Mouse (Mus musculus) urinary bladder, adult 18-20 months (tissue): ENCODE results near the gene St3gal5.

Experiments used
- DNase-seq, 2 experiments: peaks; one replicate each; pipeline ENCODE4 v3.0.0; 2022; ENCODE audit warnings: low spot score in 2 of 2, mixed read lengths in 2 of 2

Gene St3gal5

DNA sequence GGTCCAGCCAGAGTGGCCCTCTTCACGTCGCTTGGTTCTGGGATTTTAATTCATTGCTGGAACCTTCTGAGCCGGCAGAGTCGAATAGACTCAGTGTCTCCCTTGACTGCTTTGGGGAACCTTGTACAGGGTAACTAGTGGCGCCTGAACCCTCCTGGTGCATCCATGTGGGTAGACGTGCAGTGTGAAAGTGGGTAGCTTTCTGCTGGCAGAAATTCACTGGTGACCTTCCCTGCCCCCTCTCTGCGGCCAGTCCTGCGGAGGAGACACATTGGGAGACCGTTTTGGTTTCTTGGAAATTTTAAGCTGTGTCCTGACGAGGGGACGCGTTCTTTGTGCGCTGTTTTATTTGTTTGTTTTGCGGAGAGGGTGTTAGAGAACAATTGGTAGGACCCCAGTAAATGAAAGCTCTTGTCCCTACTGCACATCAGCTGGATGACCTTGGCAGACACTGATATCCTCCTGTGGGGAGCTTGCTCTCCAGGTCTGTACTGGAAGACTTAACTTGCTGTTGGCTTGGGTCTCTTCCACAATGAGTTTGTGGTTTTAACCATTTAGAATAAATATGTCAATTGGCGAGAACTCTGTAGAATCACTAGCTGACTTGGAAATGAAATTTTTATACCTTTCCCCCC is 746 bp downstream of the St3gal5 start:
- DNase-seq = no peak

DNA sequence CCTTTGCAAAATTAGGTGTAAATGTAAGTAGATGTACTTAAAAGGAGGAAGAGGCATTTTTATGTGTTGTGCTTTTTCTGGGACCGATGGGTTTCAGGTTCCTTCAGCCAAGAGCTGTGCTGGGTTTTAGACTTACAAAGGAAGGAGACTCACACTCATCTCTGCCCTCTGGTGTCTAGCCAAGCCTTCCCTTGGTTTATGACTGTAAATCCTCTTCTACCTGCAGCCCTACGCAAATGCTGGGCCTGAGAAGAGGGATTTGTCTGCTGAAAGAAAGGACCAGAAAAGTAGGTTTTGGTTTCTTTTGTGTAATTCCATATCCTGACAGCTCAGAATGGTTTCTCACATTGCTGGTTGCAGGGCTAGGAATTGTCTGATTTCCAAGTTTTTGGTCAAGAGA is 1.3 kb downstream of the St3gal5 start:
- DNase-seq = no peak

DNA sequence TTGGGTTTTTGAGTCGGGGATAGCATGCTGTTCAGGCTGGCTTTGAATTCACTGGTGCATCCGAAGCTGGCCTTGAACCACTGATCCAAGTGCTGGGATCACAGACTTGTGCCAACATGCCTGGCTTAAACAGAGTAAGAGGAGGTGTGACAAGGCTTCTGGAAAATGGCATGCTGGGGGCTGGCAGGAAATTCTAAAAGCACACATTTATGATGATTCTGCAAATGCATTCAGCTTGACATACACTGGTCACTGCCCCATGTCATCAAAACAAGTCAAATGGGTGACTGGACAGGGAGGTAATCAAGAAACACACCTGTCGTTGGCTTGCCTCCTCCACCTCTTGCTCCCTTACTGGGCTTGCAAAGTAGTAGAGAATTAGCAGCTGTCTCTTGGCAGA is 1.9 kb downstream of the St3gal5 start:
- no peak for DNase-seq

DNA sequence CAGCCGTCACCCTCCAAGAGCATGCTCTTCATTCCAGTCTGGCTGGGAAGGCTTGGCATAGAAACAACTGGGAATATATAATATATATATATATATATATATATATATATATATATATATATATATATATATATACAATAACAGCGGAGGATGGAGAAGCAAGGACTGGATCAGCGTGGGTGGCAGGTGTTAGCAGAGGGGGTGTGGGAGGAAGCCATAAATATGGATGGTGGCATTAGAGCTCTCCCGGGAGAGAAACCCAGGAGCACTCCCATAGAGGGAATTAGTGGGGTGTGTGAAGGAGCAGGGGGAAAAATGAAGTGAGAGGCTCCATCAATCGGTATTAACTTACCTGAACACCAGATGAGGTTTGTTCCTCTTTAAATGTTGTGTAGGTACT is 2.8 kb downstream of the St3gal5 start:
- DNase-seq = no peak

DNA sequence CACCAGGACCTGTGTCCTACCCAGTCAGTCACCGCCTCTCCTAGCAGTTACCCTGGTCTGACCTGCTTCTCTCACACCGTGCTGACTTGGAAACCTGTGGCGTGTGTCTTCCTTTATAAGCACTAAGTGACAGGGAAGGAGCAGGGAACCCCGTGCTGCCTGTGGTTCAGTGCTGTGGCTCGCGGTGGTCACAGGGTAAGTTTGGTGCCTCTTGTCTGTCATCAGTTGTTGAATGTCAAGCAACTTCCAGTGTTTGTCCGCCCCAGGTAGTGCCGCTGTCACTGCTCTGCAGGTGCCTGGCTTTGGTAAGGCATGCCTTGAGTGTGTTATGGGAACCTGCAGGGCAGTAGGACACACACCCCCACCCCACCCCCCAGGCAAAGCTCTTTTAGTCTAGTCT is 3.5 kb downstream of the St3gal5 start:
- peak in 1 of 2 experiments; percentile 14 for DNase-seq

DNA sequence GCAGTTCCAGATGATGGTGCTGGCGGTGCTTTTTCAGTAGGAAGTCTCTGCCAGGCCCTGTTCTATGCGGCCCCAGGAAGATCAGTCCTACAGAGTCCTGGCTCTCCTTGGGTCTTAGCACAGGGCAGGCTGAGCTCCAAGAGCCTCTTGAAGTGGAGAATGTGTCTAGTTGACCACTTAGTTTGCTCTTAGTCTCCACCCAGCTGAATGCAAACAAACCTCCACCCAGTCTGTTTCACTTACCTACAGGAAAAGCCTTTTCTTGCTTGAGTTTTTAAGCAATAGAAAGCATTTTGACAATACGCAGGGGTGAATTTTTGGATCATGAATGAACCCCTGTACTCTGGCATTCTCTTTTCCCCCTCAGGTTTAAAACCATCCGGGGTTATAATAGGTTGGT is 4.0 kb downstream of the St3gal5 start:
- no peak for DNase-seq

DNA sequence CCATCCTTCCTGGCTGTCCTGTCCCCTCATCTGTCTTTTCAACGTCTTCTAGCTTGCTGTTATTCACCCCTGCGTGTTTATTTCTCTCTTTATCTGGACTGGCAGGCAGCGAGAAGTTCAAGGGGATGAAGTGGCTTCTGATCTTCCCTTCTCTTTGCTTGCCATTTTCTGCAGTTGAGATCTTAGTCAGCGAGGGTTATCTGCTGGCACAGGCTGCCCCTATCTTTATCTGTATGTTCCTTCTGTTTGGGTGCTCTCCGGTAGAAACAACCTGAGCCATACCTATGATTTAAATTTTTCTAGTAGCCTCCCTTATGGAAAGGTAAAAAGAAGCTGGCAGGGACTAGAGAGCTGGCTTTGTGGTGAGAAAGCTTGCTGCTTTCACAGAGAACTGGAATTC is 4.7 kb downstream of the St3gal5 start:
- DNase-seq = no peak

DNA sequence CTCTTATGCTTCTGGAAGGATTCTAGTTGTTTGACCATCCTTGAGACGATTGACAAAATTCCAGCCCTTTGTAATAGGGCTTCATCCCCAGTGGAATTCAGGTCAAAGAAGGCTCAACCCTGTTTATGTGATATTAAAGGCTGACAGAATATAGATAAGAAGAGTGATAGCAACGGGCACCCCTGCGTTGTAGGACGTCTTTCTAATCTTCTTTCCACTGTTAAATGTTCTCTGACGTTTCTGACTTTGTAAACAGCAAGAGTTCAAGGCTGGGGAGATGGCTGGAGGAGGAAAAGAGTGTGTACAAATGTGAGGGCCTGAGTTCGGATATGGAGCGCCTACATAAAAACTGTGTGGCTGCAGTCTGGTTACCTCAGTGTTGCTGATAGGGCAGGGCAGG is 7.1 kb downstream of the St3gal5 start:
- no peak for DNase-seq

DNA sequence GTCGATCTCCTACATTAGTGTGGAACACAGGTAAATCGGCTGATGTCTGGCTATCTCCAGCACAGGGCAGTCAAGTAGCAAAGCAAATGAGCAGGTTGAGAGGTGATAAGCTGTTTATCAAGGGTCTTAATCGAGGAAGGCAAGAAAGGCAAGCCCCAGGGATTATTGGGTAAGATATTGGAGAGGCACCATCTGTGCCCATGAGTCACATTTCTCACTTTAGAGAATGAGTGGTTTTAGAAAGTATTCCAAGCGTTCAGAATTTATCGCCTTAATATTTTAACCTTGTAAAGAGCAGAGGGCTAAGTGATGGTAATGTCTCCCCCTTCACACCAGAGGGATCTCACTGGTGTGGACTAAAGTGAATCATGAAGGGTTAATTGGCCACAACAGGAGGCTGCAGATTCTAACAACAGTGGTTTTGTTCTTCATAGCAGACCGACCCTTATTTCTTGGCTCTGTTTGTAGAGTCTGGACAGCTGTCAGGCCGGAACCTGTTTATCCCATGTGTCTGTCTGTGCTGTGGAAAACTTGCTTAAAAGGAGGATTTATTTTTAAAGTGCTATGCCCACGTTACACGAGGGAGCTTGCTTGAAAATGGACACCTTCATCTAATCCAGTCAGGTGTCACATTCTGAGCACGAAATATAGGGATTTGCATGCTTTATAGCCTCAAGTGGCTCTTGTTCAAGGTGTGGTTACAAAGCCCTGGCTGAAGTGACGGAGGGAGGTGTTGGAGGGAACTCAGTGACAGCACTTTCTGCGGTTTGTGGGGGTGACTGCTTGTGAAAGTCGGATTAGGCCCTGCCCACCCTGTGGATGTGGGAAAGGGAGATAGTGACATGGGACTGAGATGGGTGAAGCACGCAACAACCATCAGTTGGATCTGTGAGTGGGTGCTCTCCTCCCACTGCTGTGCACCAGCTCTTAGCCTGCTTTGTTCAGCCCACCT is 11.8 kb downstream of the St3gal5 start:
- no peak for DNase-seq

DNA sequence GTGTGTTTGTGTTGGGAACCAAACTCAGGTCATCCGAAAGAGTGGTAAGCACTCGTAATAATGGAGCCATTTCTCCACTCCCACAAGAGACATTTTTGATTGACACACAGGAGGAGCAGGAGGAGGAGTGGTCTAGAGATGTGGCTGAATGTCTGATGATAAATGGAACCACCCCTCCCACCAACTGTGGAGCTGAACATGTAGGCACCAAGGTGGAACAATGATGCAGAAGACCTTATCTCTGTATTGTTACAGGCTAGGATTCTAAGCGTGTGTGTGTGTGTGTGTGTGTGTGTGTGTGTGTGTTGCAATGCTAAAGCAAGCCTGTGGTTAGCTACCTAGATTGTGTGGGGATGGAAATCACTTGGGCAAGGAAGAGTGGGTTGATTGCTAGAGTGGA is 13.2 kb downstream of the St3gal5 start:
- DNase-seq = no peak

DNA sequence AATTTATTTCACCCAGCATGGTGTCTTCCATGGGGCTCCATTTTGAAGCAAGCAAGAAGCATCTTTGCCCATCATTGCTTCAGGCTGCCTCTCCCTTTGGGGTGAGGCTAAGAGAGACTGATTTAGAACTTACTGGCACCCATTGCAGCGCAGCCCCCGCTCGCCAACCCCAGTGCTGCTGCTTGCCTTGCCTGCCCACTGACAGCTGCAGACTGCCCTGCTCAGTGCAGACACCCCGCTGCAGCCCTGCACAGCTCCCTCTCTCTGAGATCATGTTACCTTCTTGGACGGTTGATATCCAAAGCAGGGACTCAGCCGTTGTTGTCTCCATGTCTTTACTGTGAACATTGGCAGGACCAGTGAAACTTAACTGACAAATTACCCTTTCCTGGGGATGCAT is 15.2 kb downstream of the St3gal5 start:
- DNase-seq = no peak

DNA sequence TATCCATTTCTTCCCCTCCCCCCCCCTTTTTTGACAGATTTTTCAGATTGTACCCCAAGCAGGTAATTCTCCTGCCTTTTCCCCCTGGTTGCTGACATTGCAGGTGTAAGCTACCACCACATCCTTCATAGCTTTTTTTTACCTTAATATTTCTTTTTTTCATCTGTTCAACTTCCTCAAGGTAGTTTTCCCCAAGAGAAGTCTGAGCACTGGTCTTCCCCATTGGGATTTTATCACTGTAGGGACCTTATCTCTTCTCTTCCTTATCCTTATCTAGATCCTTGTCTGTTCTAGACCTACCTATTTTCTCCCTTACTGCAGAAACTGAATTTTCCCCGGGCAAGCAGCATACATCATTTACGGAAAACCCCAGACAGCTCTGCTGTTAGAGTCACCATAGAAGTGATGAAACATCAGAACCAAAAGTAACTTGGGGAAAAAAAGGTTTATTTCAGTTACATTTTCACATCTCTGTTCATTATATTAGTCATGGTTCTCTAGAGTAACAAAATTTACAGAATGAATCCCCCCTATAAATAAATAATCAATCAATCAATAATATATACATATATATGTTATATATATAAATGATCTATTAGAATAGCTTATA is 15.8 kb downstream of the St3gal5 start:
- no peak for DNase-seq

DNA sequence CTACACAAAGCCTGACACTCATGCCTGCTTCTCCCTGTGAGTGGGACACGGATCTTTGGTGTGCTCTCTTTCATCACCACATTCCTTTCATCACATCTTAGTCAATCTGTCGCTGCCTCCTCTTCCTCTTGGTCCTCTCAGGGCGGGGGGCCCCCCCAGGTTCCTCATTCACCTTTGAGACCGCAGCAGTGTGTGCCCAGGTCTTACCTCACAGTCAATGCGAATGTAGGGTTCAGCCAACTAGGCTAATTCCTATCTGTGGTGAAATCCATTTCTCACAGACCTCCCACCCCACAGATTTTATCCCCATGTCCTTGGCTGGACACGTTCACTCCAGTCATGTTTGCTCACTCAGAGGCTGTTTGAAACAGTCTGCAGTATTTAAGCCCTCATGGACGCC is 17.5 kb downstream of the St3gal5 start:
- DNase-seq = no peak

DNA sequence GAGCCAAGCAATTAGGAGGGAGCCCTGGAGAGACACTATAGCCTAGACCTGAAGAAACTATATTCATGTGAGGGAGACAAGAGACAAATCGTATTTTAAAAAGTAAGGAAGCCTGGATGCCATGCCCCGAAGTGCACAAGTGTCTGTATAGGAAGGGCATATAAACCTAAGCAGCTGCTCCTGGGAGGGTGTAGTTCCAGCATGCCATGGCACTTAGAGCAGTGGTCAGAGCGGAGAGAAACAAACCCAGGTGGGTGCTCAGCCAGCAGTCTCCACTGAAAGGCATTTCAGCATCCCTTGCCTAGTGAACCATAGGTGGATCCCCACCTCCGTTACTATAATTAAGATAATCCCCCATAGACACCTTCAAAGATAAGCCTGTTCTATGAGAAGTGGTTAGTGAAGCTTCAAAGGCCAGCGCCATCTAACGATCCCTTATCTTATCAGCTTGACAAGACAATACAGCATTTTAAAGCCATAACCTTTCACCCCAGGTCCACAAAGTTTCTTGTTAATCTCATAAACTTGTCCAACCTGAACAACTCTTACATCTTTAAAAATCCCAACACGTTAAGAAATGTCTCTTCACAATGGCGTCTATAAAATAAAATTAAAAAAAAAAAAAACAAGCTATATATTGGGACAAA is 20.1 kb downstream of the St3gal5 start:
- no peak for DNase-seq

DNA sequence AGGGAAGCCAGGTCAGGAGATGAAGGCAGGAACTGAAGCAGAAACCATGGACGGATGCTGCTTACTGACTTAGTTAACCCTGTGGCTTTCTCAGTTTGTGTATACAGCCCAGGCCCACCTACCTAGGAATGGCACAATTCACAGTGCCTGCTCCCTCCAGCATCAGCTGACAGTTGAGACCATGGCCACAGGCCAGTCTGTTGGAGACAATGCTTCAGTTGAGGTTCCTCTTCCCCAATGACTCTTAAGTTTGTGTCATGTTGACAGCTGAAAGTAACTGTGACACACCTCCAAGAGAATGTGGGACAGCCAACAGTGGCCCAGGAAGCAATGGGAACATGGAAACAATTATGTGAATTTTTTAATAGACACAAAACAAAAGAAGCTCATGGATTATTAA is 22.5 kb downstream of the St3gal5 start:
- no peak for DNase-seq

DNA sequence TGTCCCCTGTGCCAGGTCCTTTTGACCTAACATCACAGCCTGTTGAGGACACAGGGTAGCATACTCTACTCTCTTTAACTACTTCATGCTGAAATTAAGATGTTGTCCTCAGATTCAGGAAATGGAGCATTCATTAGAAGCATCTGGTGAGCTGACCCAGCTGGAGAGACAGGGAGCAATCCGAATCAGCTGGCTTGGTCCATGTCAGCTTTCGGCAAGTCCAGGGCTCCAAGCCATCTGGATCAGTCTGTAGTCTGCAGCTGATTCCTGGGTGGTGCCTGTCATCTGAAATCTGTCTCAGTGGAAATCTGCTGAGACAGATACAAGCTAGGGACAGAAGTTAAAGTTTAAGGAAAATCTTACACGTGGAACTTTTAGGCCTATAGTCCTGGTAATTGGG is 23.9 kb downstream of the St3gal5 start:
- no peak for DNase-seq

DNA sequence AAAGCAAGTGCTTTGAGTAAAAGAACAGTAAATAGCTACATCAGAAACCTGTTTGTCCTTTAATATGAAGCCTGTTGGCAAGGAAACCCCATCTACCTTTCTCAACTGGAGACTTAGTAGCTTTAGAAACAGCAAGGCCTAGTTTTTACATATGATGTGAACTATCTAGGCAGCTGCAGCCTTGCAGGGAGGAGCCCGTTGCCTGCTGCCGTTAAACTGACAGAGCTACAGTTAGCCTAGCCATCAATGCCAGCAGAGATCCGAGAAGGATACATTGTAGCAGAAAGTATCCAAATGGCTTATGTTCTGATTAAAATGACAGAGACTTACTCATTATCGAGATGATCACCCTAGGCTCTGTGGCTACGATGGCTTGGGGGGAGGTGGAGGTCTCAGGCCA is 25.1 kb downstream of the St3gal5 start:
- no peak for DNase-seq

DNA sequence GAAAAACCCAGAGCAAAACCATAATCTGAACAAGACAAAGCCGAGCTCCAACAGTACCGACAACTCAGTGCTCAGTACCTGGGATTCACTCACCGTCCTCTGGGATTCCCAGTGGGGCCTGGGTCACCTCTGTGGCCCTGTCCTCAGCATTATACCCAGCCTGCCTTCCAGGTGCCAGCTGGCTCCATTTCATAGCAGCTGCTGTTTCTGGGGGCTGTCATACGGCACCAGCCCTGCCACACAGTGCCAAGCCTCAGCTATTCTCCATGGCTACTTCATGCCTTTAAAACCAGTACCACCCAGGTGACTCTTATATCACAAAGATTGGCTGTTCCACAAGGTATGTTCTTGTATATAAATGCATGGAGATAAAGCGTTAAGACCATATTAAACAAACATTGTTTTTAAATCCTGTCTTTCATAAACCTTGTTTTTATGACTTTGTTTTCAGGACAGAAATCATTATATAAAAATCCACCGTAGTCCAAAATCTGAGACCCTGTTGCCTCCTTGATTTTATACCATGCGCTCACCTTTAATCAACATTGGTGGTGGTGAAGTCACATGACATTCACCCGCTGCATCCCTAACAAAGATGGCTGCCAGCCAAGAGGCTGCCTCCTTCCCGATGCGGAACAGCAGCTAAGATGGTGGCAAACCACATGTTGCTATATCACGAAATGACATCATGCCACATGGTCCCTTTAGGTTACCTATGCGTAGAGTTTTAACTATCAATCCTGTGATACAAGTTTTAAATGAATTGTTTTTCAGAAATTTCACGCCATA is 27.1 kb downstream of the St3gal5 start:
- DNase-seq = no peak

DNA sequence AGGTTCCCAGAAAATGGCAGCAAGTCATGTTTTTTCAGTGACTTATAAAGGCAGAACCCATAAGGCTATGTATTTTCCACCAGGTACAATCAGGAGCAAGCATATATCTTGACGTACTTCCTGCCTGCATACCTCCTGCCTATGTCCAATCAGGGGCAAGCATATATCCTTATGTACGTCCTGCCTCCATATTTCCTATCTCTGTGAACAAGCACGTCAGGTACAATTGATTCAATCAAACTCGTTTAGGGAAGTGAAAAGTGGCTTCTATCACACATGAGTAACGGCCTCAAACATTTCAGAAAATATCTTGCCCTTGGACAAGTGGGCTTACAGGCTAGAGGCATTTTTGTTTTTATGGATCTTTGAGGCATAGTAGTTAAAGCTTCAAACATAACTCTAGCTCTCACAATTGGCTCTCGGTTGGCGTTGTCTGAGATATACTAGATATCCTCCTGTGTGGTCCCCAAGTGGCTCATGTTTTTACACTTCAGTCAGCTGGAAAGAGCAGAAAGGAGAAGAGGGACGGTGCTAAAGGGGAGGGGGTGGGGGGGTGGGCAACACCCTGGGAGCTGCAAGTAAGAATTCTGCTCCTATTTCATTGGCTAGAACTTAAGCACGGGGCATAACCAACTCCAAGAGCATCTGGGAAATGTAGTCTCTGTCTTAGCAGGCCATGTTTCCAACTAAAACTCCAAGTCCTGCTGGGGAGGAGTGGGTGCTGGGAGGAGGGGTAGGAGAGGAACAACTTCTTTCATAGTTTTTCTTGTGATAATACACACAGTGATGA is 28.9 kb downstream of the St3gal5 start:
- DNase-seq = no peak

DNA sequence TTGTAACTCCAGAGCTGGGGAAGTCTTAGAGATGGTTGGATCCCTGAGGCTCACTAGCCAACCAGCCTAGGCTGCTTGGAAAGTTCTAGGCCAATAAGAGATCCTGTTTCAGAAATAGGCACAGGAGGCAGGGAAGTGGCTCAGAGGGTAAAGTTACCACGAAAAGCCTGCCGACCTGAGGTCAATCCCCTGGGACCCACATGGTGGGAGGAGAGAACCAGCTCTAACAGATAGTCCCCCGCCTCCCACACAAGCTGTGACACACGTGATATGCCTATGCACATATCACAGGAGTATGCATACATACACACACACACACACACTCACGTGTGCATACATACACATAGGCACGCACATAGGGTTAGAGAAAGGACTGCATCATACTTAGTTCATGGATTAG is 32.7 kb downstream of the St3gal5 start:
- no peak for DNase-seq
